Mouse (Mus musculus): Measurements from ENCODE around the gene Il4i1. TPM values are rescaled to one million over a fixed set of nuclear protein-coding genes. Genes with fewer than 3 reads are reported as not detected.

Il4i1 gene
- polyA plus RNA-seq, 1 experiment from 2014 or later: 0.88 TPM

DNA sequence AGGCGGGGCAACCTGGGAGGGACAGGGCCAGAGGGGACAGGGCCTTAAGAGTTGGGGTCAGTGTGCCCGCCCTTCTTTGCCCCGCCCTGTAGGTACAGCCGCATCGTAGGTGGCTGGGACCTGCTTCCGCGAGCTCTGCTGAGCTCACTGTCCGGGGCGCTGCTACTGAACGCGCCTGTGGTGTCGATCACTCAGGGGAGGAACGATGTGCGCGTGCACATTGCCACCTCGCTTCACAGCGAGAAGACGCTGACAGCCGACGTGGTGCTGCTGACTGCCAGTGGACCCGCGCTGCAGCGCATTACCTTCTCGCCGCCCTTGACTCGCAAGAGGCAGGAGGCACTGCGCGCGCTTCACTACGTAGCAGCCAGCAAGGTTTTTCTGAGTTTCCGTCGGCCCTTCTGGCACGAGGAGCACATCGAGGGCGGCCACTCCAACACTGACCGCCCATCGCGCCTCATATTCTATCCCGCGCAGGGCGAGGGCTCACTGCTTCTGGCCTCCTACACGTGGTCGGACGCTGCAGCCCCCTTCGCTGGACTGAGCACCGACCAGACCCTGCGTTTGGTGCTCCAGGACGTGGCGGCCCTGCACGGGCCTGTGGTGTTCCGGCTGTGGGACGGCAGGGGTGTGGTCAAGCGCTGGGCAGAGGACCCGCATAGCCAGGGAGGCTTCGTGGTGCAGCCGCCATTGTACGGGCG is 23.5 kb downstream of the Il4i1 start:
- ATAC-seq (ENCODE audit: insufficient read depth, low FRiP score): peak; percentile 49; the same call in 1 of the 2 replicates
- Histone ChIP-seq H3K36me3 (ENCODE audit: control insufficient read depth, insufficient read depth, low read length) (0 out of 2 replicates have a peak, but pooled peaks cover 8% of the 10 kb centered on the region), H3K4me2 (ENCODE audit: low read depth, low read length) (peak overlapping the region; percentile 68), H3K9me3 (replicated peaks; ENCODE audit: control insufficient read depth, low read length) (no peaks in the 10 kb centered on the region), H3K27ac (ENCODE audit: low read length) (no peak overlapping the region), H3K4me3 (replicated peaks; ENCODE audit: low read length) (peak overlapping the region; percentile 39), H3K9ac (ENCODE audit: low read length) (peak overlapping the region; percentile 61), H3K4me1 (ENCODE audit: control insufficient read depth, insufficient read depth, low read length) (peaks cover 10% of the 10 kb centered on the region), H3K27me3 (ENCODE audit: control insufficient read depth, insufficient read depth, low read length) (no peaks in the 10 kb centered on the region; the same call in 1 of the 2 replicates)
- 3% methylated on average over 58 of the region's 58 CpGs for WGBS

DNA sequence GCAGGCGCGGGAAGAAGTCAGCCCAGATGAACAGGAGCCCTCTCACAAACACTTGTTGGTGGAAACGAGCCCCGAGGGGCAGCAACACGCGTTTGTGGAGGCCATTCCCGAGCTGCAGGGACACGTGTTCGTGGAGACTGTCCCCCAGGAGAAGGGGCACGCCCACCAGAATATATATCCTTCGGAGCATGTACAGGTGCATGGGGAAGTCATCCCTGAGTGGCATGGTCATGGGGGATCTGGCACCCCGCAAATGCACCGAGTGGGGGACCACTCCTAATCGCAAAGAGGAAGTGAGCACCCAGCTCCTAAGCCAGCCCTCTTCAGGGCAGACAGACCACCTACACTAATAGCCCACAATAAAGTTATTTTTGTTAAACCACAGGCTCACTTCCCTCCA is 24.2 kb downstream of the Il4i1 start:
- H3K9me3 ChIP-seq (replicated peaks; ENCODE audit: control insufficient read depth, low read length): no peaks in the 10 kb centered on the region
- no peak overlapping the region for H3K4me3 ChIP-seq (replicated peaks; ENCODE audit: low read length)
- peak overlapping the region; percentile 68; the same call in 1 of the 2 replicates for H3K4me2 ChIP-seq (ENCODE audit: low read depth, low read length)
- H3K36me3 ChIP-seq (ENCODE audit: control insufficient read depth, insufficient read depth, low read length): peaks cover 11% of the 10 kb centered on the region; the same call in 1 of the 2 replicates
- 60% methylated on average over 14 of the region's 14 CpGs for WGBS
- peaks cover 10% of the 10 kb centered on the region for H3K4me1 ChIP-seq (ENCODE audit: control insufficient read depth, insufficient read depth, low read length)
- no peak for ATAC-seq (ENCODE audit: insufficient read depth, low FRiP score)
- H3K27me3 ChIP-seq (ENCODE audit: control insufficient read depth, insufficient read depth, low read length): no peaks in the 10 kb centered on the region; the same call in 1 of the 2 replicates
- no peak overlapping the region for H3K9ac ChIP-seq (ENCODE audit: low read length)
- H3K27ac ChIP-seq (ENCODE audit: low read length): no peak overlapping the region

DNA sequence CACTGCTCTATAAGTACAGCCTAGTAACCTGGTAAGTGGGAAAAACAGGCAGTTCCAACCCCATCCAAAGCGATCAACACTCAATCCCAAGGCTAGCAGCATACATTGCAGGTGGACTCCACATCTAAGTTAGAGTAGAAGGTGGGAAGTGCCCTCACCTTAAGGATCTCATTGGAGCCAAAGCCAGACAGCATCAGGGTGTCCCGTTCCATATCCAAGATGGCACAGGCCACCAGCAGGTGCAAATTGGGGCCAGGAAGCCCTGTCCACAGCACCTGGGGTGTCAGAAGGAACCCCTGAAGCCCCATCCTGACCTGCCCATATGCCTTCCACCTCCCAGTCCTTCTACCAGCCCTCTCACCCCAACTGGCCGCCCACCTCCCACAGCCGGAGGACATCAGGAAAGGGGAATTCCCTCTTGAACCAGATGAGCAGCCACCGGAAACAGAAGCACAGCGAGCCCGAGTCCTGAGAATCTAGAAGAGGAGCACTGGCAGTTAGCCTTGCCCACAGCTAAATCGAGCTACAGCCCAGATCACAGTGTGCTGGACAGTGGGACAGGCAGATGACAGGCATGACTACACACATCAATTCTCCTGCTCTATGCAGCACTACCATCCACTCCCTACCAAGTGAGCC is 25.8 kb downstream of the Il4i1 start:
- no peak for ATAC-seq (ENCODE audit: insufficient read depth, low FRiP score)

DNA sequence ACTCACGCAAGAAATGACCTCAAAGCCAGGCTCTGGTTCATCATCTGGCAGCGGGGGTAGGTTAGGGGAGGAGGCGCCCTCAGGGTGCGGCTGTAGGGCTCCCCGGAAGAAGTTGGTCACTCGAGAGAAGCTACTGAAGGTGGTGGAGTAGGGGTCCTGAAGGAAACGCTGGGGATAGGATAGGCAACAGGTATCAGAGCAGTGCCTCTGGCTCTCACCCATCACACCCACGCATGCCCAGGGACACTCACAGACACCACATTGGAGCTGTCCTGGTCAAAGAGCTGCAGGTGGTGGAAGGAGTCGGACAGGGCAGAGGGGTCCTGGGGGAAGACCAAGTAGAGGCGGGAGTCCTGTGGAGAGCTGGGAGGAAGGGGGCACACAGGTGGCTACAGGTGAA is 28.8 kb downstream of the Il4i1 start:
- no peak for ATAC-seq (ENCODE audit: insufficient read depth, low FRiP score)
- H3K4me2 ChIP-seq (ENCODE audit: low read depth, low read length): no peak overlapping the region
- H3K4me1 ChIP-seq (ENCODE audit: control insufficient read depth, insufficient read depth, low read length): peaks cover 14% of the 10 kb centered on the region
- no peak overlapping the region for H3K27ac ChIP-seq (ENCODE audit: low read length)
- 93% methylated on average over 10 of the region's 10 CpGs for WGBS
- no peak overlapping the region for H3K9ac ChIP-seq (ENCODE audit: low read length)
- H3K36me3 ChIP-seq (ENCODE audit: control insufficient read depth, insufficient read depth, low read length): peaks cover 23% of the 10 kb centered on the region
- no peaks in the 10 kb centered on the region for H3K27me3 ChIP-seq (ENCODE audit: control insufficient read depth, insufficient read depth, low read length)
- H3K9me3 ChIP-seq (replicated peaks; ENCODE audit: control insufficient read depth, low read length): no peaks in the 10 kb centered on the region
- no peak overlapping the region for H3K4me3 ChIP-seq (replicated peaks; ENCODE audit: low read length)

More for the DNA sequence above, 25.8 kb downstream of the Il4i1 start:
- H3K36me3 ChIP-seq (ENCODE audit: control insufficient read depth, insufficient read depth, low read length): peaks cover 23% of the 10 kb centered on the region
- no peaks in the 10 kb centered on the region; the same call in 1 of the 2 replicates for H3K27me3 ChIP-seq (ENCODE audit: control insufficient read depth, insufficient read depth, low read length)
- WGBS: 85% methylated on average over 8 of the region's 8 CpGs
- H3K4me1 ChIP-seq (ENCODE audit: control insufficient read depth, insufficient read depth, low read length): peaks cover 10% of the 10 kb centered on the region
- no peak overlapping the region for H3K4me2 ChIP-seq (ENCODE audit: low read depth, low read length)
- no peak overlapping the region for H3K9ac ChIP-seq (ENCODE audit: low read length)
- no peaks in the 10 kb centered on the region for H3K9me3 ChIP-seq (replicated peaks; ENCODE audit: control insufficient read depth, low read length)
- H3K4me3 ChIP-seq (replicated peaks; ENCODE audit: low read length): no peak overlapping the region
- no peak overlapping the region for H3K27ac ChIP-seq (ENCODE audit: low read length)

DNA sequence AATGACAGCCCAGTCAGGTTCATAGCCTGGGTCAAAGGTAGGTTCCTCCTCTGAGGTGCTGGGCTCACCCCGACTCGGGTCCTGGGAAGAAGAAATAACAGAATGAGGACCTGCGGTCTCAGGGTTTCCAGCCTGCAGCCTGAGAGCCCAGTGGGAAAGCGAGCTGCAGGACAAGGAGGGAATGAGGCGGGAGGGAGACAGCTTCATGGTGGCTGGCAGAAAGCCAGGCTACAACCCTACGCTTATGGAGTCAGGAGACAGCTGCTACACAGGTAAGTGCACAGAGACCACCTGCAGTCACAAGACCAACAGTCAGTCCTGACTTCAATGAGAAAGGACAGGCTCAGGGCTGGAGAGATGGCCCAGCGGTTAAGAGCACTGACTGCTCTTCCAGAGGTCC is 30.6 kb downstream of the Il4i1 start:
- ATAC-seq (ENCODE audit: insufficient read depth, low FRiP score): no peak
- WGBS: 84% methylated on average over 7 of the region's 7 CpGs
- no peaks in the 10 kb centered on the region for H3K9me3 ChIP-seq (replicated peaks; ENCODE audit: control insufficient read depth, low read length)
- no peak overlapping the region for H3K4me3 ChIP-seq (replicated peaks; ENCODE audit: low read length)
- no peak overlapping the region for H3K9ac ChIP-seq (ENCODE audit: low read length)
- no peaks in the 10 kb centered on the region for H3K27me3 ChIP-seq (ENCODE audit: control insufficient read depth, insufficient read depth, low read length)
- H3K36me3 ChIP-seq (ENCODE audit: control insufficient read depth, insufficient read depth, low read length): peaks cover 23% of the 10 kb centered on the region
- no peak overlapping the region for H3K27ac ChIP-seq (ENCODE audit: low read length)
- no peak overlapping the region for H3K4me2 ChIP-seq (ENCODE audit: low read depth, low read length)
- peaks cover 22% of the 10 kb centered on the region for H3K4me1 ChIP-seq (ENCODE audit: control insufficient read depth, insufficient read depth, low read length)

DNA sequence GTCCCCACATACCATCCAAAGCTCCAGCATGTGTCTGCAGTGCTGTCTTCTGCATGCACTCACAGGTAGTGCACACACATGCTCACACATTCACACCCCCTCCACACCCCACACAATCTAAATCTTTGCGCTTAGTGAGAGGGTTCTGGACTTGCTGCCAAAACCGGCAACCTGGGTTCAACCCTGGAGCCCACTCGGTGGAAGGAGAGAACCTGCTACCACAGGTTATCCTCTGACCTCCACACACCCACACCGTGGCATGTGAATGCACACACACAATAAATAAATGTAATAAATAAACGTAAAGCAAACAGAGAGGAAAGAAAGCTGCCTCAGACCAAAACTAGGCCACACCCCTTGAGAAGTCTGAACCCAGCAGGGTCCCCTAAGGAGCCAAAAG is 31.6 kb downstream of the Il4i1 start:
- Histone ChIP-seq H3K36me3 (ENCODE audit: control insufficient read depth, insufficient read depth, low read length) (peaks cover 17% of the 10 kb centered on the region), H3K9ac (ENCODE audit: low read length) (peak overlapping the region; percentile 71), H3K27me3 (ENCODE audit: control insufficient read depth, insufficient read depth, low read length) (no peaks in the 10 kb centered on the region), H3K27ac (ENCODE audit: low read length) (peak overlapping the region; percentile 97; the same call in 1 of the 2 replicates), H3K4me3 (replicated peaks; ENCODE audit: low read length) (peak overlapping the region; percentile 66), H3K9me3 (replicated peaks; ENCODE audit: control insufficient read depth, low read length) (no peaks in the 10 kb centered on the region), H3K4me1 (ENCODE audit: control insufficient read depth, insufficient read depth, low read length) (peaks cover 22% of the 10 kb centered on the region), H3K4me2 (ENCODE audit: low read depth, low read length) (peak overlapping the region; percentile 93)
- ATAC-seq (ENCODE audit: insufficient read depth, low FRiP score): no peak
- WGBS: 61% methylated on average over 5 of the region's 5 CpGs

DNA sequence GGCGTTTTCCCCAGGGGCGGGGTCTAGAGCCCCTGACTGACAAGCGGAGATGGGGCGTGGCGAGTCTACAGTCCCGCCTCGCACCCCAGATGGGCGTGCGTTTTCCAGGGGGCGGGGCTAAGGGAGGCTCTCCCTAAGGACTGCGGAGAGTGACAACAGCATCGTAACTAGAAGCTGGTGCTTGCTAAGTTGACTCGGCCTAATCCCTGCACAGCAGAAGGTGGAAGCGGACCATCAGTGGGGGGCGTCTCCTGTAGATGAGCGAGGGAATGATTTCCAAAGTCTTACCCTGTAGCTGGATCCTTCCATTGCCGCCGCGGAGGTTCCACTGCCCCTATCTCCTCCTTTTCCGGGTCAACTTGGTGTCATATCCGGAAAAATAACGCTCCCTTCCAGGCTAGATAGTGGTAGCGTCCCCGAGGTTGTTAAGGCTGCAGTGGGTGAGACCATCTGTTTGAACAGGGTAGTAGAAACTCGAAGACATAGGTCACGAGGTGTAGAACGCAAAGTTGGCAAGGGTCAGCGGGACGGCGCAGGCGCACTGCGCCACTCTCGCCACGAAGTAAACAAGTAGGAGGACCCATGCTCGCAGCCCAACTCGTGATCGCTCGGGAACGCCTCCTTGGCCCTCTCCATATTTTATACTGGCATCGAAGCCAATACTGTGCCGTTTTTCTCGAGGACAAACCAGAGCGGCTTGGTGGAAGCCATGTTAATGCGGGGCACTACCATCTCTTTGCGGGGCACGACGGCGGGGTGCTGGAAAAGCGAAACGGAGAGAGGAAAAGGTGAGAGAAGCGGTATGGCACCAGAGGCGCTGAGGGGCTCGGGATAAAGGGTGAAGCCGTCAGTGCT is 32.6 kb downstream of the Il4i1 start, which contains the start of the genes Akt1s1 and Tbc1d17:
Gene Akt1s1 (plus strand): TSS at position 431 of the 855 bp plus-strand sequence.
Gene Tbc1d17 (minus strand): TSS at position 519 of the 855 bp plus-strand sequence.
- Histone ChIP-seq H3K4me2 (ENCODE audit: low read depth, low read length) (peak within 1 kb of the TSS; percentile 93), H3K27me3 (ENCODE audit: control insufficient read depth, insufficient read depth, low read length) (no peaks in the 10 kb centered on the region), H3K27ac (ENCODE audit: low read length) (peak within 1 kb of the TSS; percentile 97), H3K36me3 (ENCODE audit: control insufficient read depth, insufficient read depth, low read length) (peaks cover 15% of the 10 kb centered on the region), H3K4me1 (ENCODE audit: control insufficient read depth, insufficient read depth, low read length) (peaks cover 29% of the 10 kb centered on the region), H3K4me3 (replicated peaks; ENCODE audit: low read length) (peak within 1 kb of the TSS; percentile 66), H3K9me3 (replicated peaks; ENCODE audit: control insufficient read depth, low read length) (no peaks in the 10 kb centered on the region), H3K9ac (ENCODE audit: low read length) (peak within 1 kb of the TSS; percentile 84)
- peak; percentile 87 for ATAC-seq (ENCODE audit: insufficient read depth, low FRiP score)
- WGBS: under 1% methylated on average over 54 of the region's 54 CpGs

DNA sequence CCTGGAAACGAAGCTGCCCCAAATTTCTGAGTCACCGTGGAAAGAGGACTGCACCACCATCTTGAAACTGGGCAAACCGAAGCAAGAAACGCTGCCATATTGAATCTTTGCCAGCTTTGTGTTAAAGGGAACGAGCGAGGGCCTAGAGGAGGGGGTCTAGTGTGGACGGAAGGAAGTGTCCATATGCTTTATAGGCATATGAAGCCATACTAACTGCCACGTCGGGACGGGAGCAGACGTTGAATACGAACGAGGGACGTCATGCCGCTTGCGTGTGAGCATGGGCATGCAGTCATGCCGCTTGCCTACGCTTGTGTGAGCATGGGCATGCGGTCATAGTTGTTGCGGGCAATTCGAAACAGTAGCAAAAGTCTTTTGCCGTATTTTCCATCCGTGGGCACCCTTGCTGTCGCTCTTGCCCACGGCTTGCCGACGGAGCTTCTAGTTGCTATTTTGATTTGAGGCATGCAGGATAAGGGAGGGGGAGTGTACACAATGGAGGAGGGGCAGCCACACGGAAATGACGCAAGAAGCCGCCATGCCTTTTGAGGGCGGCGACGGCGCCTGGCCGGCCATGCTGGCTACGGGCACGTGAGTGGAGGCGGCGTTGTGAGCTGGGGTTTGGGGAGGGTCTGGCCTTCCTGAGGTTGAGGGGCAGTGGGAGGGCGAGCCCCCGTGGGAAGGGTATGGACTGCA is 33.4 kb downstream of the Il4i1 start:
- Histone ChIP-seq H3K9me3 (replicated peaks; ENCODE audit: control insufficient read depth, low read length) (no peaks in the 10 kb centered on the region), H3K4me2 (ENCODE audit: low read depth, low read length) (peak overlapping the region; percentile 93), H3K4me3 (replicated peaks; ENCODE audit: low read length) (peak overlapping the region; percentile 66), H3K4me1 (ENCODE audit: control insufficient read depth, insufficient read depth, low read length) (peaks cover 36% of the 10 kb centered on the region), H3K27me3 (ENCODE audit: control insufficient read depth, insufficient read depth, low read length) (no peaks in the 10 kb centered on the region), H3K36me3 (ENCODE audit: control insufficient read depth, insufficient read depth, low read length) (peaks cover 15% of the 10 kb centered on the region), H3K9ac (ENCODE audit: low read length) (peak overlapping the region; percentile 84), H3K27ac (ENCODE audit: low read length) (peak overlapping the region; percentile 97)
- WGBS: under 1% methylated on average over 41 of the region's 41 CpGs
- peak; percentile 71 for ATAC-seq (ENCODE audit: insufficient read depth, low FRiP score)
